Mouse (Mus musculus) midbrain, postnatal 0 days (tissue): Measurements from ENCODE around the gene Fbxl19. TPM values are rescaled to one million over a fixed set of nuclear protein-coding genes. Genes with fewer than 3 reads are reported as not detected.
"Not testable (repeated sequence)": the region's sequence is repeated elsewhere in the genome, so short reads cannot be mapped to it uniquely, and the experiment has no call there.

Experiments used
- ATAC-seq: fragments of 200-750 bp; cut with Nextera tagmentation; 2 replicates; pipeline ENCODE4 v1.8.0; 2017; ENCODE audit warnings: moderate number of reproducible peaks, mild to moderate bottlenecking, moderate TSS enrichment, moderate library complexity; ENCODE audit not compliant: low FRiP score
- DNase-seq: peaks from one replicate; pipeline ENCODE4 v3.0.0-alpha.2; 2015; ENCODE audit warnings: low spot score
- H3K27ac ChIP-seq: fragments of 300-500 bp; sonication (generic); 2 replicates; pipeline ENCODE4 v1.5.1; 2014; ENCODE audit warnings: low read depth, mild to moderate bottlenecking, low read length, mixed read lengths
- H3K27me3 ChIP-seq: fragments of 300-500 bp; sonication (generic); 2 replicates; pipeline ENCODE4 v1.6.1; 2014; ENCODE audit warnings: low read length, control low read depth, mixed read lengths; ENCODE audit not compliant: insufficient read depth
- H3K36me3 ChIP-seq: fragments of 300-500 bp; sonication (generic); 2 replicates; pipeline ENCODE4 v1.6.1; 2014; ENCODE audit warnings: low read length, control low read depth, mixed read lengths; ENCODE audit not compliant: insufficient read depth
- H3K4me1 ChIP-seq: fragments of 300-500 bp; sonication (generic); 2 replicates; pipeline ENCODE4 v1.6.1; 2014; ENCODE audit warnings: mild to moderate bottlenecking, control low read depth, antibody characterized with exemption, low read length, mixed read lengths; ENCODE audit not compliant: insufficient read depth
- H3K4me2 ChIP-seq: fragments of 300-500 bp; sonication (generic); 2 replicates; pipeline ENCODE4 v1.6.1; 2014; ENCODE audit warnings: low read depth, mild to moderate bottlenecking, low read length, mixed read lengths; ENCODE audit not compliant: poor library complexity, severe bottlenecking
- H3K4me3 ChIP-seq: fragments of 300-500 bp; sonication (generic); 2 replicates; pipeline ENCODE4 v1.5.1; 2014; ENCODE audit warnings: low read depth, mild to moderate bottlenecking, low read length, moderate library complexity
- H3K9ac ChIP-seq: fragments of 300-500 bp; sonication (generic); replicated peaks from 2 replicates; pipeline ENCODE4 v1.6.1; 2014; ENCODE audit warnings: mild to moderate bottlenecking, low read length, moderate library complexity, mixed read lengths; ENCODE audit not compliant: poor library complexity, severe bottlenecking
- H3K9me3 ChIP-seq: fragments of 300-500 bp; sonication (generic); 2 replicates; pipeline ENCODE4 v1.6.1; 2016; ENCODE audit warnings: low read length, control low read depth
- CTCF ChIP-seq: IDR thresholded peaks from 2 replicates; pipeline ENCODE4 v1.5.1; 2016; ENCODE audit warnings: antibody characterized with exemption, mild to moderate bottlenecking
- WGBS: fragments of 180-500 bp; shearing (Covaris S2); extraction: QIAGEN DNeasy Blood & Tissue Kit; methylation state at CpG from one replicate; pipeline ENCODE4 v1.1.7; 2014; 5-methylcytosine and 5-hydroxymethylcytosine counted together
- polyA plus RNA-seq: library from polyadenylated mRNA; unstranded; fragments of >200 nt; fragmentation: Nextera tagmentation; extraction: Ambion mirVana; gene quantifications from 2 replicates; pipeline ENCODE4 v1.2.1, GENCODE M21; 2015
- total RNA-seq: library from RNA; depleted of rRNA; stranded (reverse); fragments of >200 nt; gene quantifications from 2 replicates; pipeline ENCODE4 v1.2.3, GENCODE M21; 2014

Fbxl19 gene
- total and polyA plus RNA-seq, 2 experiments from 2014 or later = 8.3 to 221 TPM

- no peak overlapping the region for H3K4me3 ChIP-seq
- no peak overlapping the region for H3K27ac ChIP-seq
- H3K9ac ChIP-seq = no peak overlapping the region
- no peak for DNase-seq
- ATAC-seq = no peak
- H3K4me2 ChIP-seq = no peak overlapping the region
- no peaks in the 10 kb centered on the region for H3K9me3 ChIP-seq
- H3K27me3 ChIP-seq = no peaks in the 10 kb centered on the region
- 86% methylated on average over 3 of the region's 3 CpGs for WGBS
- no peak for TF ChIP-seq CTCF
- H3K36me3 ChIP-seq = peaks cover 15% of the 10 kb centered on the region
- no peaks in the 10 kb centered on the region; the same call in 1 of the 2 replicates for H3K4me1 ChIP-seq
These were observed 27.7 kb downstream of the Fbxl19 start for GRCm38 (mm10) chr7:127772080-127772479.

- no peak for DNase-seq
- TF ChIP-seq CTCF = no peak
- no peak overlapping the region for H3K27ac ChIP-seq
- no peaks in the 10 kb centered on the region for H3K27me3 ChIP-seq
- no peaks in the 10 kb centered on the region for H3K9me3 ChIP-seq
- peaks cover 10% of the 10 kb centered on the region for H3K36me3 ChIP-seq
- no peak overlapping the region for H3K4me3 ChIP-seq
- H3K9ac ChIP-seq = no peak overlapping the region
- no peaks in the 10 kb centered on the region; the same call in 1 of the 2 replicates for H3K4me1 ChIP-seq
- no peak for ATAC-seq
- 73% methylated on average over 1 of the region's 1 CpGs for WGBS
- no peak overlapping the region for H3K4me2 ChIP-seq
These were observed 28.2 kb downstream of the Fbxl19 start for GRCm38 (mm10) chr7:127772557-127772956.

DNA sequence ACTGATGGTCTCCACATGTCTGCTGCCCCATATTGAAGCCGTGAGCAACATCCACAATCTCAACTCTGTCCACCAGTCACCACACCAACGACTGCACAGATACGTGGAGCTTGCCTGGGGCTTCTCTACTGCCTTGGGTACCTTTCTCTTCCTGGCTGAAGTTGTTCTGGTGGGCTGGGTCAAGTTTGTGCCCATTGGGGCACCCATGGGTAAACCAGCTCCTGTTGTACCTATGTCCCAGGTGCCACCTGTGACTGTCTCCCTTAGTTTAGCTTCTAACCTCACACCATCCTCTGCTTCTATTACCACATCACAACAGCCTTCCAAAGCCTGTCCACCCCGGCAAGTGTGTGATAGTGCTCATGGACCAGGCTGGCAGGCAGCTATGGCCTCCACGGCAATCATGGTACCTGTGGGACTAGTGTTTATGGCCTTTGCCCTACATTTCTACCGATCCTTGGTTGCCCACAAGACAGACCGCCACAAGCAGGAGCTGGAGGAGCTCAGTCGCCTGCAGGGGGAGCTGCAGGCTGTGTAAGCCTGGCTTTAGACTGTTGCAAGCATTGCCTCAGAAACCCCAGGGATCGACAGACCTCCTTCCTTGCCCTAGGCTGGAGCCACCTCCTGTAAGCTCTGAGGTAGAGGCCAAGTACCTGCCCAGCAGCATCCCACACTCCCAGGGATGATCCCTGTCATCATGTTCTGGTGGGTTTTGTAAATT, 29.5 kb downstream of the Fbxl19 start:
- Histone ChIP-seq H3K27me3 (no peaks in the 10 kb centered on the region), H3K27ac (no peak overlapping the region), H3K9ac (no peak overlapping the region), H3K4me2 (no peak overlapping the region), H3K9me3 (no peaks in the 10 kb centered on the region), H3K4me3 (no peak overlapping the region), H3K36me3 (no peaks in the 10 kb centered on the region), H3K4me1 (no peaks in the 10 kb centered on the region; the same call in 1 of the 2 replicates)
- DNase-seq = peak; percentile 80
- peak; percentile 73 for TF ChIP-seq CTCF
- ATAC-seq = no peak
- WGBS = 43% methylated on average over 9 of the region's 9 CpGs

DNA sequence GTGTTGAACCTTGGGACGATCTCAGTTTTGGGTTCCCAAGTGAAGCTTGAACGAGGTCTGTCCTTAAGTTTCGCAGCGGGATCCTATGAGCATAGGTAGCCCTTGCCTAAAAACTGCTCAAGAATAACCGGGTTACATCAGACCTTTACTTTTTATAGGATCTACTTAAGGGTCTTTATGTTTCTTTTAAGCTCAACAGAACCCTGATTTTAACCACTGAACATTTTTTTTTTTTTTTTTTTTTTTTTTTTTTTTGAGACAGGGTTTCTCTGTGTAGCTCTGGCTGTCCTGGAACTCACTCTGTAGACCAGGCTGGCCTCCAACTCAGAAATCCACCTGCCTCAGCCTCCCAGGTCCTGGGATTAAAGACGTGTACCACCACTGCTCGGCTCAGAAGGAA, 31.5 kb downstream of the Fbxl19 start:
- peak overlapping the region; percentile 89 for H3K4me2 ChIP-seq
- H3K27me3 ChIP-seq, H3K4me1 ChIP-seq, DNase-seq, H3K9me3 ChIP-seq, ATAC-seq: not testable (repeated sequence)
- WGBS = 73% methylated on average over 7 of the region's 7 CpGs
- peak overlapping the region; percentile 99 for H3K27ac ChIP-seq
- peak overlapping the region; percentile 90 for H3K9ac ChIP-seq
- H3K4me3 ChIP-seq = peak overlapping the region; percentile 78
- peaks cover 11% of the 10 kb centered on the region for H3K36me3 ChIP-seq

DNA sequence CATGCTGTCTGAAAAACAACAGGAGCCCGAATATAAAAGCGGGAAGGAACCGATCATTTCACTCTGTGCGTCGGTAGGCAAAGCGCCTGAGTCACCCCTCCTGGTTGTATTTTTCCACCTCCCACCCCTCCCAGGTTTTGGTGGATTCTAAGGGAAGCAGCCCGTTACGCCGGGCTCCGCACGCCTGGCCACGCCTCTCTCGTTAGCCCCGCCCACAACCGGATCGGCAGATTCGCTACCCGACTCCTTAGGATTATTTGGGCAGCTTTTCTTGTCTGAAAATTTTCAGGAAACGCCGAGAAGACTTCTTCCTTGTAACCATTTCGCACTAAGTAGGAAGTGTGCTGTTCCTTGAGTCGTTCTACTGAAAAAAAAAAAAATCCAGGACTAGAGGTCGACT, 32.1 kb downstream of the Fbxl19 start, which contains the start of gene Setd1a:
Gene Setd1a (plus strand): TSS at position 245 of the 400 bp plus-strand sequence.
- TF ChIP-seq CTCF = no peak
- H3K9me3 ChIP-seq = no peaks in the 10 kb centered on the region
- peaks cover 13% of the 10 kb centered on the region for H3K36me3 ChIP-seq
- ATAC-seq = peak; percentile 76
- peak within 1 kb of the TSS; percentile 78 for H3K4me3 ChIP-seq
- peak; percentile 93 for DNase-seq
- H3K4me2 ChIP-seq = peak within 1 kb of the TSS; percentile 89
- no peaks in the 10 kb centered on the region for H3K27me3 ChIP-seq
- H3K4me1 ChIP-seq = no peaks in the 10 kb centered on the region
- H3K27ac ChIP-seq = peak within 1 kb of the TSS; percentile 99
- under 1% methylated on average over 23 of the region's 23 CpGs for WGBS
- peak within 1 kb of the TSS; percentile 90 for H3K9ac ChIP-seq

GRCm38 (mm10) chr7:127776878-127777473, 32.6 kb downstream of the Fbxl19 start:
- H3K9me3 ChIP-seq = no peaks in the 10 kb centered on the region
- H3K27ac ChIP-seq = peak overlapping the region; percentile 99
- WGBS = under 1% methylated on average over 46 of the region's 70 CpGs
- no peak for TF ChIP-seq CTCF
- peak overlapping the region; percentile 78 for H3K4me3 ChIP-seq
- no peaks in the 10 kb centered on the region for H3K4me1 ChIP-seq
- ATAC-seq (peak; percentile 92), DNase-seq (peak; percentile 97)
- peak overlapping the region; percentile 89 for H3K4me2 ChIP-seq
- peak overlapping the region; percentile 90 for H3K9ac ChIP-seq
- H3K36me3 ChIP-seq = peaks cover 16% of the 10 kb centered on the region
- no peaks in the 10 kb centered on the region for H3K27me3 ChIP-seq
